8 mouse cellular contexts compared by ENCODE assay signal in the genomic region with DNA sequence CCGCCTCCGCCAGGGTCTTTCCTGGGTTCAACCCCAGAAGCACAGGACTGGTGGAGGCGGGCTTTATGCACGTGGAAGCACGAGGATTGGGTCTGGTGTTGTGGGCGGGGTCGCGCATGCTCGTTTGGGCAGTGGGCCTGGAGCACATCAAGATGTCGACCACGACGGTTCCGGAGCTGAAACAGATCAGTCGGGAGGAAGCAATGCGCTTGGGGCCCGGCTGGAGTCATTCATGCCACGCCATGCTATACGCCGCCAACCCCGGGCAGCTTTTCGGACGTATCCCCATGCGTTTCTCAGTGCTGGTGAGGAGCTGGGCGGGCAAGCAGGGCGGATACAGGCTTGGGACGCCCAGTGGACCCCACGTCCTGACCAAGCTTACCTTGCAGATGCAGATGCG. TPM values are rescaled to one million over a fixed set of nuclear protein-coding genes. Genes with fewer than 3 reads are reported as not detected.
DNase-seq lines count a peak whose midpoint lies in the region; ATAC-seq and TF ChIP-seq lines count a peak whose summit lies in the region.

No protein-coding gene starts in this region.

- H3K36me3 ChIP-seq in heart, embryonic 15.5 days: peaks cover 71% of the 10 kb centered on the region
- peaks cover 4% of the 10 kb centered on the region; the same call in 1 of the 2 replicates for H3K36me3 ChIP-seq in liver, embryonic 14.5 days (replicated peaks; ENCODE audit: control insufficient read depth, insufficient read depth, low read depth)
- H3K36me3 ChIP-seq in neural tube, embryonic 11.5 days (ENCODE audit: control insufficient read depth, insufficient read depth, low read length): peaks cover 16% of the 10 kb centered on the region
- H3K36me3 ChIP-seq in stomach, postnatal 0 days (ENCODE audit: control insufficient read depth, insufficient read depth, low read length): peaks cover 36% of the 10 kb centered on the region

- ATAC-seq in heart, embryonic 15.5 days (replicated peaks; ENCODE audit: insufficient number of reproducible peaks, insufficient read depth, low FRiP score, low read depth): peak; percentile 89
- ATAC-seq in liver, embryonic 14.5 days (ENCODE audit: insufficient read depth): peak; percentile 88
- ATAC-seq in neural tube, embryonic 11.5 days (ENCODE audit: insufficient read depth, low FRiP score, low TSS enrichment): peak; percentile 92
- peak; percentile 92 for ATAC-seq in stomach, postnatal 0 days (ENCODE audit: low FRiP score, low TSS enrichment)

- no peak for TF ChIP-seq EP300 in liver, embryonic 14.5 days (IDR thresholded peaks at IDR 0.05; ENCODE audit: low read depth)
- TF ChIP-seq EP300 in stomach, postnatal 0 days (optimal IDR thresholded peaks at IDR 0.05): no peak

- peak; percentile 98 for DNase-seq in CD4-positive, CD25-positive, alpha-beta regulatory T cell, adult 2 months (ENCODE audit: low read depth, low spot score)
- peak; percentile 69 for DNase-seq in c-Kit-negative CD71-positive TER-119-positive erythroid progenitor cells, embryonic 14.5 days (ENCODE audit: low read depth, low spot score)
- peak; percentile 83 for DNase-seq in fibroblast of lung, adult 2 months (ENCODE audit: low read depth)
- DNase-seq in kidney, postnatal 25 days: peak; percentile 98
- peak; percentile 77 to 80 (median 77) for DNase-seq in liver, embryonic 14.5 days (ENCODE audit: low read depth in 3 of 3, low spot score in 3 of 3)
- DNase-seq in neural tube, embryonic 11.5 days (ENCODE audit: low spot score): peak; percentile 94
- DNase-seq in stomach, postnatal 0 days (ENCODE audit: low spot score): peak; percentile 96

- peaks cover 19% of the 10 kb centered on the region for H3K4me1 ChIP-seq in heart, embryonic 15.5 days (replicated peaks)
- peaks cover 0 to 4% of the 10 kb centered on the region in 2 experiments; a peak in 2 of 4 replicates for H3K4me1 ChIP-seq in liver, embryonic 14.5 days (replicated peaks; ENCODE audit: control insufficient read depth in 2 of 2, insufficient read depth in 2 of 2, low read length in 1 of 2)
- peaks cover 10% of the 10 kb centered on the region for H3K4me1 ChIP-seq in neural tube, embryonic 11.5 days (ENCODE audit: control insufficient read depth, insufficient read depth, low read length)
- peaks cover 8% of the 10 kb centered on the region; the same call in 1 of the 2 replicates for H3K4me1 ChIP-seq in stomach, postnatal 0 days (replicated peaks; ENCODE audit: control insufficient read depth, insufficient read depth)

- 0% methylated on average over 28 of the region's 28 CpGs for WGBS in heart, embryonic 15.5 days
- WGBS in liver, embryonic 14.5 days (ENCODE audit: insufficient replicate concordance): under 1% methylated on average over 28 of the region's 28 CpGs
- under 1% methylated on average over 28 of the region's 28 CpGs for WGBS in neural tube, embryonic 11.5 days
- under 1% methylated on average over 28 of the region's 28 CpGs for WGBS in stomach, postnatal 0 days

- H3K4me2 ChIP-seq in heart, embryonic 15.5 days: peak overlapping the region; percentile 75
- peak overlapping the region; percentile 94 for H3K4me2 ChIP-seq in liver, embryonic 14.5 days (ENCODE audit: low read depth)
- H3K4me2 ChIP-seq in neural tube, embryonic 11.5 days (ENCODE audit: low read depth): peak overlapping the region; percentile 98
- H3K4me2 ChIP-seq in stomach, postnatal 0 days (replicated peaks; ENCODE audit: low read depth): peak overlapping the region; percentile 94

- TF ChIP-seq CTCF in liver, embryonic 14.5 days (IDR thresholded peaks at IDR 0.05; ENCODE audit: low read depth): no peak
- TF ChIP-seq CTCF in stomach, postnatal 0 days (IDR thresholded peaks at IDR 0.05; ENCODE audit: low read depth): no peak; the same call in 1 of the 2 replicates

- H3K9me3 ChIP-seq in heart, embryonic 15.5 days (replicated peaks): no peaks in the 10 kb centered on the region
- no peaks in the 10 kb centered on the region for H3K9me3 ChIP-seq in liver, embryonic 14.5 days (ENCODE audit: control insufficient read depth, low read length)
- no peaks in the 10 kb centered on the region for H3K9me3 ChIP-seq in neural tube, embryonic 11.5 days (ENCODE audit: control insufficient read depth, low read length)
- H3K9me3 ChIP-seq in stomach, postnatal 0 days (ENCODE audit: control insufficient read depth, low read length): no peaks in the 10 kb centered on the region

- H3K27me3 ChIP-seq in heart, embryonic 15.5 days: no peaks in the 10 kb centered on the region
- no peaks in the 10 kb centered on the region for H3K27me3 ChIP-seq in liver, embryonic 14.5 days (ENCODE audit: control insufficient read depth, insufficient read depth, low read length)
- H3K27me3 ChIP-seq in neural tube, embryonic 11.5 days (ENCODE audit: control insufficient read depth, insufficient read depth, low read length): no peaks in the 10 kb centered on the region
- no peaks in the 10 kb centered on the region for H3K27me3 ChIP-seq in stomach, postnatal 0 days (ENCODE audit: control insufficient read depth, insufficient read depth, low read length)

- peak overlapping the region; percentile 96 for H3K9ac ChIP-seq in heart, embryonic 15.5 days
- peak overlapping the region; percentile 83 for H3K9ac ChIP-seq in liver, embryonic 14.5 days (replicated peaks)
- H3K9ac ChIP-seq in neural tube, embryonic 11.5 days (ENCODE audit: low read length): peak overlapping the region; percentile 88
- H3K9ac ChIP-seq in stomach, postnatal 0 days (ENCODE audit: low read length): peak overlapping the region; percentile 94

- peak overlapping the region; percentile 92 for H3K4me3 ChIP-seq in heart, embryonic 15.5 days
- peak overlapping the region; percentile 70 to 83 for H3K4me3 ChIP-seq in liver, embryonic 14.5 days (ENCODE audit: insufficient read depth in 1 of 2, low read depth in 2 of 2, low read length in 2 of 2)
- H3K4me3 ChIP-seq in neural tube, embryonic 11.5 days (ENCODE audit: low read depth, low read length): peak overlapping the region; percentile 90
- H3K4me3 ChIP-seq in stomach, postnatal 0 days (ENCODE audit: low read depth, low read length): peak overlapping the region; percentile 94

- peak overlapping the region; percentile 85 for H3K27ac ChIP-seq in heart, embryonic 15.5 days
- peak overlapping the region; percentile 49 for H3K27ac ChIP-seq in liver, embryonic 14.5 days
- H3K27ac ChIP-seq in neural tube, embryonic 11.5 days (ENCODE audit: low read depth, low read length): peak overlapping the region; percentile 60; the same call in 1 of the 2 replicates
- H3K27ac ChIP-seq in stomach, postnatal 0 days (replicated peaks): peak overlapping the region; percentile 88

RNA-seq across cellular contexts. Expression of a gene that starts 0.4 kb away (rescaled TPM):
- polyA plus RNA-seq in heart, embryonic 15.5 days (2015; fragmentation: Nextera tagmentation; extraction: Ambion mirVana): 97.4 and 122 TPM in 2 replicates
- polyA plus RNA-seq in liver, embryonic 14.5 days (2012; rRNA removed): 28.8 and 33.0 TPM in 2 replicates
- 51.8 and 52.1 TPM in 2 replicates for polyA plus RNA-seq in liver, embryonic 14.5 days (2014; fragmentation: Nextera tagmentation; extraction: Ambion mirVana)
- 140 and 141 TPM in 2 replicates for polyA plus RNA-seq in neural tube, embryonic 11.5 days (2014; fragmentation: Nextera tagmentation; extraction: Ambion mirVana)
- 92.9 and 93.6 TPM in 2 replicates for polyA plus RNA-seq in stomach, postnatal 0 days (2015; fragmentation: Nextera tagmentation; extraction: Ambion mirVana)

RNA-seq across cellular contexts. Expression of a gene that starts 25.0 kb away (rescaled TPM):
- 29.4 and 41.2 TPM in 2 replicates for polyA plus RNA-seq in heart, embryonic 15.5 days (2015; fragmentation: Nextera tagmentation; extraction: Ambion mirVana)
- 12.8 and 16.2 TPM in 2 replicates for polyA plus RNA-seq in liver, embryonic 14.5 days (2012; rRNA removed)
- polyA plus RNA-seq in liver, embryonic 14.5 days (2014; fragmentation: Nextera tagmentation; extraction: Ambion mirVana): 9.9 and 10.2 TPM in 2 replicates
- polyA plus RNA-seq in neural tube, embryonic 11.5 days (2014; fragmentation: Nextera tagmentation; extraction: Ambion mirVana): 42.4 and 44.9 TPM in 2 replicates
- 21.6 and 22.7 TPM in 2 replicates for polyA plus RNA-seq in stomach, postnatal 0 days (2015; fragmentation: Nextera tagmentation; extraction: Ambion mirVana)

RNA-seq across cellular contexts. Expression of a gene that starts 52.9 kb away (rescaled TPM):
- polyA plus RNA-seq in heart, embryonic 15.5 days (2015; fragmentation: Nextera tagmentation; extraction: Ambion mirVana): 101 and 112 TPM in 2 replicates
- 15.7 and 16.3 TPM in 2 replicates for polyA plus RNA-seq in liver, embryonic 14.5 days (2012; rRNA removed)
- polyA plus RNA-seq in liver, embryonic 14.5 days (2014; fragmentation: Nextera tagmentation; extraction: Ambion mirVana): 17.6 and 18.0 TPM in 2 replicates
- polyA plus RNA-seq in neural tube, embryonic 11.5 days (2014; fragmentation: Nextera tagmentation; extraction: Ambion mirVana): 81.6 and 85.5 TPM in 2 replicates
- 43.0 and 44.0 TPM in 2 replicates for polyA plus RNA-seq in stomach, postnatal 0 days (2015; fragmentation: Nextera tagmentation; extraction: Ambion mirVana)

RNA-seq across cellular contexts. Expression of a gene that starts 58.7 kb away (rescaled TPM):
- polyA plus RNA-seq in heart, embryonic 15.5 days (2015; fragmentation: Nextera tagmentation; extraction: Ambion mirVana): not detected in 2 replicates
- 0.02 TPM in 1 of 2 replicates, not detected in the other for polyA plus RNA-seq in liver, embryonic 14.5 days (2012; rRNA removed)
- not detected in 2 replicates for polyA plus RNA-seq in liver, embryonic 14.5 days (2014; fragmentation: Nextera tagmentation; extraction: Ambion mirVana)
- not detected in 2 replicates for polyA plus RNA-seq in neural tube, embryonic 11.5 days (2014; fragmentation: Nextera tagmentation; extraction: Ambion mirVana)
- polyA plus RNA-seq in stomach, postnatal 0 days (2015; fragmentation: Nextera tagmentation; extraction: Ambion mirVana): not detected in 2 replicates

RNA-seq across cellular contexts. Expression of a gene that starts 58.9 kb away (rescaled TPM):
- polyA plus RNA-seq in heart, embryonic 15.5 days (2015; fragmentation: Nextera tagmentation; extraction: Ambion mirVana): 24.7 and 29.7 TPM in 2 replicates
- polyA plus RNA-seq in liver, embryonic 14.5 days (2012; rRNA removed): 5.4 and 6.7 TPM in 2 replicates
- 9.0 and 9.5 TPM in 2 replicates for polyA plus RNA-seq in liver, embryonic 14.5 days (2014; fragmentation: Nextera tagmentation; extraction: Ambion mirVana)
- 35.3 and 38.4 TPM in 2 replicates for polyA plus RNA-seq in neural tube, embryonic 11.5 days (2014; fragmentation: Nextera tagmentation; extraction: Ambion mirVana)
- 32.1 and 40.0 TPM in 2 replicates for polyA plus RNA-seq in stomach, postnatal 0 days (2015; fragmentation: Nextera tagmentation; extraction: Ambion mirVana)

Comparison
In these comparisons a context has a peak if more than half of its experiments do, and no peak if none do; other contexts are left out.
1. Peak in every context shown above with its lines: DNase-seq, ATAC-seq, H3K4me3 ChIP-seq and H3K27ac ChIP-seq.